15 mouse cellular contexts compared by ENCODE assay signal in the genomic region with DNA sequence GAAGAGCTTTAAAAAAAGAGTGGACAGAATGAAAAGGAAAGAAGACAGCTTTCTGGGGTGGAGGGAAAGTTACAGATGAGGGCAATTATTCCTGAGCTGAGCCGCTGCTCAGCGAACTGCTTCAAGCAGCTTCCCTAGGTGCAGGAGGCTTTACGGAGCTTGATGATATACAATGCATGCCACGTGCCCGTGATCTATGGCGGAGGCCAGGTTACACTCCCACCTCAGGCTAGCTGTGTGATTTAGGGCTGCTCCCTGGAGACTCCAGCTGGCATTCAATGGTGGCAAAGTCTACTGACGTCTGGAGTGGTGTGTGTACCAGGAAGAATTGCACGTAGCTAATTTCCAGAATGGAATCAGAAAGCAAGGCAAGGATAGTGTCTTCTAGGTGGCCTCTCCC.
"Had no signal": no experiment of that assay in that cellular context is flagged by ENCODE, and none has a peak within 500 bp of the region (broad histone marks: within the 10 kb centered on the region; RNA-seq: fewer than 3 reads in every experiment).

No protein-coding gene starts in this region.

- H3K9ac ChIP-seq: liver, embryonic 15.5 days; stomach, embryonic 15.5 days had no signal

- H3K4me3 ChIP-seq: left cerebral cortex, adult 2 months; limb, embryonic 10.5 days; liver, embryonic 15.5 days; midbrain, embryonic 10.5 days; myocyte; stomach, embryonic 15.5 days had no signal

- H3K4me2 ChIP-seq: liver, embryonic 11.5 days; liver, embryonic 15.5 days; stomach, embryonic 15.5 days had no signal

- H3K9me3 ChIP-seq: limb, embryonic 10.5 days; liver, embryonic 15.5 days; midbrain, embryonic 10.5 days; stomach, embryonic 15.5 days had no signal

- DNase-seq: kidney, postnatal 10 days; lung, adult 2 months; lung, postnatal 36 days; midbrain, embryonic 14.5 days; retina, postnatal 1 day; thymus, adult 2 months; thymus, postnatal 25 days had no signal

- H3K36me3 ChIP-seq: limb, embryonic 10.5 days; liver, embryonic 15.5 days; midbrain, embryonic 10.5 days; stomach, embryonic 15.5 days had no signal

- H3K4me1 ChIP-seq: liver, embryonic 15.5 days; midbrain, embryonic 10.5 days; stomach, embryonic 15.5 days had no signal

- H3K27ac ChIP-seq: left cerebral cortex, adult 2 months; limb, embryonic 10.5 days; liver, embryonic 15.5 days; midbrain, embryonic 10.5 days; stomach, embryonic 15.5 days had no signal

- H3K27me3 ChIP-seq: liver, embryonic 15.5 days; stomach, embryonic 15.5 days had no signal

- ATAC-seq: lung, postnatal 0 days had no signal
